Mouse (Mus musculus): Measurements from ENCODE around the gene Sap30l. TPM values are rescaled to one million over a fixed set of nuclear protein-coding genes. Genes with fewer than 3 reads are reported as not detected.

The Sap30l gene
- polyA plus RNA-seq, 1 experiment from 2014 or later = 17.3 TPM

DNA sequence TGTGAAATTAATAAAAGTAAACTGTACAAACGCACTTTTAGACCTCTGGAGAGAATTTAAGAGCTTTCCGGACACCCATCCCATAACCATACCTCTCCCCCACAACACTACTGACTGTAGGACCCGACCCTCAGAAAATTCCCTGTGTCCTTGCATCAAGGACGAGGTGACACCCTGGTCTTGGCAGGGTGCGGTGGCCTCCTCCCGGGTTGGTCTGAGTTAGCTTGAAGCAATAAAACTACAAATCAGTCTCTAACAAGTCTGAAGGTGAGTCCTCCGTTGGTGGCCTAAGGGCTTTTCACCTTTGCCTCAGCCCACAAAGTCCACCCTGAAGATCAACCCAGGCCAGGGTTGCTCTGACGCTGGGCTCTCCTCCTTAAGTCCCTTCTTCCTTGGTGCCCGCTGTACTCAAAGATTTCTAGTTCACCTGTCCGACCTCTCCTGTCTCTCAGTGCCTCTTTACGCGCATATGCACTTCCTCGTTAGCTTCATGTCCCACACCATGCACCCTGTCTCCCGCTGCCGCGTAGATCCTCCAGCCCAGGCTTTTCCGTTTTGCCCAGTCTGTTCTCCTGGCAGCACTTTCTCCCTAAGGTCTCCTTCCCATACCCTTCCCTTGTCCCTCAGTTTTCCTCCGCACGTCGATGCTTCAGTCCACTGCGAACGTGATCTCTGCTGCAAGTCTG lies 1.0 kb upstream of the Sap30l start:
- H3K27ac ChIP-seq (ENCODE audit: poor library complexity, severe bottlenecking) = peak overlapping the region; percentile 89
- H3K9me3 ChIP-seq (replicated peaks) = no peaks in the 10 kb centered on the region
- WGBS = 13% methylated on average over 22 of the region's 22 CpGs
- H3K4me1 ChIP-seq (replicated peaks) = peaks cover 28% of the 10 kb centered on the region
- H3K36me3 ChIP-seq = no peaks in the 10 kb centered on the region
- no peaks in the 10 kb centered on the region for H3K27me3 ChIP-seq (replicated peaks)
- H3K4me3 ChIP-seq = peak overlapping the region; percentile 99
- H3K9ac ChIP-seq = peak overlapping the region; percentile 90
- peak overlapping the region; percentile 90 for H3K4me2 ChIP-seq
- no peak for ATAC-seq (ENCODE audit: insufficient number of reproducible peaks, low FRiP score)

DNA sequence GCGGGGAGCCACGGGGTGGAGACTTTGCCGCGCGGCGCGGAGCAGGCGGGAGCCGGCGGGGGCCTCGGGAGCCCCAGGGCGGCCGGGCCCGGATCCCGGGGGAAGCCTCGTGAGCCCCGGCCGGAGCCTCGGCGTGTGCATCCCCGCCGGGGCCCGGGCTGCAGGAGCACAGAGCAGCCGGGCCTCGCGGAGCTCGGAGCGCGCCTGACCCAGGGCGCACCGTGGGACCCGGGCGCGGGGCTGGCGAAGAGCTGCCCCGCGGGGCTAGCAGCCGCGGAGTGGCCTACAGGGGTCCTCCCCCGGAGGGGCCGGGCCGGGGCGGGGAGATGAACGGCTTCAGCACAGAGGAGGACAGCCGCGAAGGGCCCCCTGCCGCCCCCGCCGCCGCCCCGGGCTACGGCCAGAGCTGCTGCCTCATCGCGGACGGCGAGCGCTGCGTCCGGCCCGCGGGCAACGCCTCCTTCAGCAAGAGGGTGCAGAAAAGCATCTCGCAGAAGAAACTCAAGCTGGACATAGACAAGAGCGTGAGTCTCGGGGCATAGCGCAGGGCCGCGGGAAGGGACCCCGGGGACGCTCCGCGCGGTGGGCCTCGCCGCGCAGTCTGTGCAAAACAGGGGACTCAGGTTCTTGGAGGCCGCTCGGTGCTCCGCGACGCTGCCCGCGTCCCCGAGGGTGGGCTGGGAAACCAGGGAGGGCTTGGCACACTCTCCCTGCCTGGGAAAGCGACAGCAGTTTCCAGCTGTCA lies 501 bp downstream of the Sap30l start:
- ATAC-seq (ENCODE audit: insufficient number of reproducible peaks, low FRiP score) = peak; percentile 66
- Histone ChIP-seq H3K4me2 (peak overlapping the region; percentile 90), H3K36me3 (no peaks in the 10 kb centered on the region), H3K27me3 (replicated peaks) (no peaks in the 10 kb centered on the region), H3K9ac (peak overlapping the region; percentile 97), H3K9me3 (replicated peaks) (no peaks in the 10 kb centered on the region), H3K27ac (ENCODE audit: poor library complexity, severe bottlenecking) (peak overlapping the region; percentile 69), H3K4me3 (peak overlapping the region; percentile 99), H3K4me1 (replicated peaks) (peaks cover 36% of the 10 kb centered on the region)
- WGBS = under 1% methylated on average over 85 of the region's 85 CpGs

DNA sequence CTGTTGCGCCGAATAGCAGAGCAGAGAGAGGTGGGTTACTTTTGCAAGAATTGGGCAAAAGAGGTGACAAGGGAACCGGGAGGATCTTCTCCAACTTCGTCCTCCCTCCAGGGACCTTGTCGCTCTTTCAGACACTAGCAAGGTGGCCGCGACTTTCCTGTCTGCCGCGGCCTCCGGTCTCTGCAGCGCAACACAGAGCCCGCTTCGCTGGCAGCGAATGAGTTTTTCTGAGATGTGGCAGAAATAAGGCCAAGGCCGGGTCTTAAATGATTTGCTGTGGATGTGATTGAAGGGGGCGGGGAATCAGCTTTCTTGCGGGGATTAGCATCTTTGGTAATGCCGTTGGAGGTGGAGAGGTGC lies 1.1 kb downstream of the Sap30l start:
- Histone ChIP-seq H3K9me3 (replicated peaks) (no peaks in the 10 kb centered on the region), H3K27ac (ENCODE audit: poor library complexity, severe bottlenecking) (no peak overlapping the region), H3K4me1 (replicated peaks) (peaks cover 39% of the 10 kb centered on the region), H3K4me3 (peak overlapping the region; percentile 99), H3K4me2 (peak overlapping the region; percentile 90), H3K36me3 (peaks cover 2% of the 10 kb centered on the region), H3K27me3 (replicated peaks) (no peaks in the 10 kb centered on the region), H3K9ac (peak overlapping the region; percentile 97)
- under 1% methylated on average over 18 of the region's 18 CpGs for WGBS
- no peak for ATAC-seq (ENCODE audit: insufficient number of reproducible peaks, low FRiP score)

DNA sequence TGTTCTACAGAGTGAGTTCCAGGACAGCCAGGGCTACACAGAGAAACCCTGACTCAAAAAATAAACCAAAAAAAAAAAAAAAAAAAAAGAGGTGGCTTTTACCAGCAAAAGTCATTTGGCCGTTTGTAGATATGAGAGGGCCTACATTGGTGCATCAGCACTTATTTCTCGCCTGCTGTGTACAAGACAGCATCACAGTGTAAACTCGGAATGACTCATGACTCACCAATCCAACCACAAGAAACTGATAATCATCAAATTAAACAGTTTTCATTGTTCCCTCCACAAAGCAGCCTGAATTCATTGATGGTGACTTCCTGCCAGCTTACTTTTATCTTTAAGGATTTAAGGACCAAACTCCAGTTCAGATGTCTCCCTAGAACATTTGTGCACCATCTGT lies 3.6 kb downstream of the Sap30l start:
- Histone ChIP-seq H3K9ac (no peak overlapping the region), H3K27me3 (replicated peaks) (no peaks in the 10 kb centered on the region), H3K4me2 (no peak overlapping the region), H3K4me3 (no peak overlapping the region), H3K36me3 (peaks cover 26% of the 10 kb centered on the region), H3K4me1 (replicated peaks) (peaks cover 41% of the 10 kb centered on the region), H3K9me3 (replicated peaks) (no peaks in the 10 kb centered on the region), H3K27ac (ENCODE audit: poor library complexity, severe bottlenecking) (no peak overlapping the region)
- no peak for ATAC-seq (ENCODE audit: insufficient number of reproducible peaks, low FRiP score)
- 70% methylated on average over 3 of the region's 3 CpGs for WGBS

DNA sequence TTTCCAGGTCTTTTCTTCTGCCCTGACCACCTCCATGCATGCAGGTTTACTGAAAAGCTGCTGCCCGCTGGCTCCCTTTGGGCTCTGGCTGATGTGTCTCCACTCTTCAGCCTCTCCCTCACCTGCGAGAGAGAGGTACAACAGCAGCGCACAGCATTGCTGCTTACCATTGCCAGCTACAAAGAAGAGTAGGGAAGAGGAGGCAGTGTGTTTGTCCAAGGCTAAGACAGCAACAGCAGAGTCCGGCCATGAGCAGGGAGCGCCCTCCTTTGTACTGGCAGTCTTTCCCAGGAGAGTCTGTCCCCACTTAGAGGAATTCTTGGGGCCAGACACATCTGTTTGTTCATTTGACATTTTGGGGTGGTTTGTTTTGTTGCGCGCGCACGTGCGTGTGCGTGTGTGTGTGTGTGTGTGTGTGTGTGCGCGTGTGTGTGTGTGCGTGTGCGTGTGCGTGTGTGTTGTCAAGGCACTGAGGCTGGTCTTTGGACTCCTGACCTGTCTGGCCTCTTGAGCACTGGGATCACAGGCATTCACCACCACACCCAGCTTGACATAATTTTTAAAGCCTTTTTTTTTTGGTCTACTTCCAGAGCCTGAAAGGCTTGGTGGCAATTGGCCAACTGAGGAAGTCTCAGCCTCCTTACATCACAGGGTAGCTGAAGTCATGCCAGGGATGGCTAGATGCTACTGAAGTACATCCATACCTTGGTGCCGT lies 7.7 kb downstream of the Sap30l start:
- Histone ChIP-seq H3K9ac (no peak overlapping the region), H3K36me3 (peaks cover 56% of the 10 kb centered on the region), H3K4me3 (no peak overlapping the region), H3K4me1 (replicated peaks) (peaks cover 28% of the 10 kb centered on the region), H3K4me2 (no peak overlapping the region), H3K27me3 (replicated peaks) (no peaks in the 10 kb centered on the region), H3K27ac (ENCODE audit: poor library complexity, severe bottlenecking) (no peak overlapping the region), H3K9me3 (replicated peaks) (no peaks in the 10 kb centered on the region)
- WGBS = 93% methylated on average over 17 of the region's 17 CpGs
- no peak for ATAC-seq (ENCODE audit: insufficient number of reproducible peaks, low FRiP score)

DNA sequence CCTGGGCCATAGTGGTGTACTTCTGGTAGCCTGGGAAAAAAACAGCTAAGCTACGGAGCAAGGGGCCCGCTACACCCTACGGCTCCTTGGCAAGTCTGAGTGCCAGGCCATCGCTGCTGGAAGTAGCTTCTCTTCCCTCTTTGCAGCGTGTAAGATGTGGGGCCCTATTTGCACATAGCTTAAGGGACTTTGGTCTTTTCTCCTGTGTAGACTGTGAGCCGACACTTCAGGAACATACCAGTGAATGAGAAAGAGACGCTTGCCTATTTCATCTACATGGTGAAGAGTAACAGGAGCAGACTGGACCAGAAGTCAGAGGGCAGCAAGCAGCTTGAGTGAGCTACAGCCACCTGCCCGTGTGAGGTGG lies 8.3 kb downstream of the Sap30l start:
- Histone ChIP-seq H3K4me1 (replicated peaks) (peaks cover 29% of the 10 kb centered on the region), H3K4me2 (no peak overlapping the region), H3K4me3 (no peak overlapping the region), H3K27ac (ENCODE audit: poor library complexity, severe bottlenecking) (no peak overlapping the region), H3K9ac (no peak overlapping the region), H3K36me3 (peaks cover 56% of the 10 kb centered on the region), H3K9me3 (replicated peaks) (no peaks in the 10 kb centered on the region), H3K27me3 (replicated peaks) (no peaks in the 10 kb centered on the region)
- 90% methylated on average over 8 of the region's 8 CpGs for WGBS
- no peak for ATAC-seq (ENCODE audit: insufficient number of reproducible peaks, low FRiP score)

DNA sequence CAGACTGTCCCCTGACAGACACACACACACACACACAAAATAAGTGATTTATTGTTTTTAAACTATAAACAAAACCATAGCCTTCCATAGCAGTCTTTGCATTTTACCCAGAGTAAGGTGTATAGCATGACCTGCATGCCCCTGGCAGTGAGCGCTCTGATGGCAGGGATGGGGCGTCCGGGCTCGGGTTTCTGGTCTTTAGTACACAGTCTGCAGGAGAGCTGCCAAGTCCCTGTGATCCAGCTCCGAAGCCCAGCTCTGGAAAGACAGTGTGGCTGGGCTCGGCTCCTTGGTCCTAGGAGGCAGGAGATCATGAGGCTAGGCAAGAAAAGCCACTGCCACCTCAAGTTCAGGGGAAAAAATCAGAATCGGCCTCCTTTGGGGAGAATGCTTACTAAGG lies 9.6 kb downstream of the Sap30l start:
- H3K9me3 ChIP-seq (replicated peaks) = no peaks in the 10 kb centered on the region
- no peak overlapping the region for H3K4me3 ChIP-seq
- no peaks in the 10 kb centered on the region for H3K27me3 ChIP-seq (replicated peaks)
- H3K27ac ChIP-seq (ENCODE audit: poor library complexity, severe bottlenecking) = no peak overlapping the region
- H3K9ac ChIP-seq = no peak overlapping the region
- WGBS = 87% methylated on average over 7 of the region's 7 CpGs
- no peak for ATAC-seq (ENCODE audit: insufficient number of reproducible peaks, low FRiP score)
- H3K36me3 ChIP-seq = peaks cover 56% of the 10 kb centered on the region
- no peak overlapping the region for H3K4me2 ChIP-seq
- H3K4me1 ChIP-seq (replicated peaks) = peaks cover 29% of the 10 kb centered on the region

DNA sequence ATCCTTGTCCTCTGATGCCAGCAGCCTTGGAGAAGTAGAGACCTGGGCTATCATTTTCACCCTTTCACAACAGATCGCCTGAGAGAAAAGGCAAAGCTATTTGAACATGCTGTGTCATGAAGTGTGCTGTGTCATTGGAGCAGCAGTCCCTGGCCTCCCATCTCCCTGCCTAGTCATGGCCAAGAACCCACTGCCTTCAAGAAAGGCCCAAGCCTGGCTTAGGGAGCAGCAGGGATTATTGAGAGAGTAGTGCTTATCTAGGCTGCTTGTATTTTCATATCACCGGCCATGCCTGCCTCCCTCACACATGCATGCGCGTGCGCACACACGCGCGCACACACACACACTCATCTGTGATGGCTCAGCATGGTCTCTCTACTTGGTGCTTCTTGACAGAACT lies 10.8 kb downstream of the Sap30l start:
- no peak overlapping the region for H3K9ac ChIP-seq
- H3K27ac ChIP-seq (ENCODE audit: poor library complexity, severe bottlenecking) = no peak overlapping the region
- ATAC-seq (ENCODE audit: insufficient number of reproducible peaks, low FRiP score) = peak; percentile 92
- H3K4me1 ChIP-seq (replicated peaks) = peaks cover 21% of the 10 kb centered on the region
- no peaks in the 10 kb centered on the region for H3K9me3 ChIP-seq (replicated peaks)
- 85% methylated on average over 8 of the region's 8 CpGs for WGBS
- H3K27me3 ChIP-seq (replicated peaks) = no peaks in the 10 kb centered on the region
- peaks cover 56% of the 10 kb centered on the region for H3K36me3 ChIP-seq
- H3K4me2 ChIP-seq = no peak overlapping the region
- no peak overlapping the region for H3K4me3 ChIP-seq

DNA sequence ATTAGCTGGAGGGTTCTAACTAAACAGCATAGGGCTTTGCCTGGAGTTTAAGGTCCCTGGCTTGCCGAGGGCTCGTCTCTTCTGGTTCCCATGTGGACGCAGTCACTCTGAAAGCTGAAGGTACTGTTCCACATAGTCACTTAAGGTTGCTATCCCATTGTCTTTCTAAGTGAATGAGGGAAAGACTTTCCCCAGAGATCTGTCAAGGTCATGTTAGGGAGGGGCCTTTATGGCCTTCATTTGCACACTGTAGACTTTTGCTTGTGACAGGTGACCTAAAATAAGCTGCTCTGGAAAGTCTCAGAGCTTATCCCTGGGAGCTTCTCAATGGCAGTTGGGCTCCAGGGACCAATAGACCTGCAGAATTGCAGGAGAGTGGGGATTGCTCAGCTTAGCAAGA lies 12.2 kb downstream of the Sap30l start:
- Histone ChIP-seq H3K4me1 (replicated peaks) (peaks cover 14% of the 10 kb centered on the region; the same call in 1 of the 2 replicates), H3K4me2 (no peak overlapping the region), H3K9ac (no peak overlapping the region), H3K27ac (ENCODE audit: poor library complexity, severe bottlenecking) (0 out of 2 replicates have a peak overlapping the region, but pooled peaks have one; percentile 32), H3K36me3 (peaks cover 43% of the 10 kb centered on the region), H3K9me3 (replicated peaks) (0 out of 2 replicates have a peak, but pooled peaks cover 3% of the 10 kb centered on the region), H3K27me3 (replicated peaks) (no peaks in the 10 kb centered on the region), H3K4me3 (no peak overlapping the region)
- WGBS = 80% methylated on average over 3 of the region's 3 CpGs
- ATAC-seq (ENCODE audit: insufficient number of reproducible peaks, low FRiP score) = no peak

DNA sequence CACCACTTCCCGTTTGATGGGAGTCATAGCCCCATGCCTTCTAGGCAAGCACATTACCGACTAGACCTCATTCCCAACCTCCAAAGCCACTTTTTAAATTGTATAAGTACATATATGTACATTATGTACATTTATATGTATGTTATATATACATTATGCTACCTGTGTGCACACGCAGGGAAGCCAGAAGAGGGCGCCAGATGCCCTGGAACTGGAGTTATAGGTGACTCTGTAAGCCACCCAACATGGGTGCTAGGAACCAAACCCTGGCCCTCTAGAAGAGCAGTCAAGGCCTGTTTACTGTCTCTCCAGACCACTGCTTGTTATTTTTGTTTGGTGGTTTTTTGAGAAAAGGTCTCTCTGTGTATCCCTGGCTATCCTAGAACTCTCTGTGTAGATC lies 16.8 kb downstream of the Sap30l start:
- H3K36me3 ChIP-seq = no peaks in the 10 kb centered on the region; the same call in 1 of the 2 replicates
- WGBS = 78% methylated on average over 4 of the region's 4 CpGs
- ATAC-seq (ENCODE audit: insufficient number of reproducible peaks, low FRiP score) = no peak
- no peak overlapping the region for H3K4me3 ChIP-seq
- H3K27me3 ChIP-seq (replicated peaks) = no peaks in the 10 kb centered on the region
- H3K27ac ChIP-seq (ENCODE audit: poor library complexity, severe bottlenecking) = no peak overlapping the region
- 0 out of 2 replicates have a peak, but pooled peaks cover 3% of the 10 kb centered on the region for H3K9me3 ChIP-seq (replicated peaks)
- H3K4me2 ChIP-seq = no peak overlapping the region
- no peak overlapping the region for H3K9ac ChIP-seq
- peaks cover 34% of the 10 kb centered on the region for H3K4me1 ChIP-seq (replicated peaks)

DNA sequence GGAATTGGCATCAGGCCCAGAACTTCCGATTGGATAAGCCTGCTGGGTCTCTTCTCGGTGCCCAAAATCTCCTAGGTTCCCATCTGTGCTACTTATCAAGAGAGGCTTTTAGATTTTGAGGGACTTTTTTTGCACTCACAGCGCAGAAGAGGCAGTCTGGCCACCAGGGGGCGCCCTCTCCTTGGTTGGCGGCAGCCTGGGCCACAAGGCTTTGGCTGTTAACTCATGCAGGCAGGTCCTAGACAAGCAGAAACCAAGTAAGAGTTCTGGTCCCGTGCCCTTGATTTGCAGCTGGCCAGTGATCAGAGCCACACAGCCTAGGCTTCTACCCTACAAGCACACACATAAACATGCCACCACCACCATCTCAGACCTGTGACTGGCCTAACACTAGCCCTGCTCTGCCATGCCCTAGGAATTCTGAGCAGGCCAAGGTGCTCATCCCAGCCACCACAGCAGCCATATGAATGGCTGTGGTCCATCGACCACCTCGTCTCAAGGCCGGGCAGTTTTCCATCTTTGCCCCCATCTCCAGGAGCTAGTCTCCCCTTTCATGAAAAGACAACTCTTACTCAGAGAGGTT lies 18.7 kb downstream of the Sap30l start:
- H3K4me1 ChIP-seq (replicated peaks) = peaks cover 27% of the 10 kb centered on the region
- H3K36me3 ChIP-seq = no peaks in the 10 kb centered on the region; the same call in 1 of the 2 replicates
- 22% methylated on average over 9 of the region's 9 CpGs for WGBS
- 0 out of 2 replicates have a peak, but pooled peaks cover 3% of the 10 kb centered on the region for H3K9me3 ChIP-seq (replicated peaks)
- peak; percentile 49; the same call in 1 of the 2 replicates for ATAC-seq (ENCODE audit: insufficient number of reproducible peaks, low FRiP score)
- H3K27me3 ChIP-seq (replicated peaks) = no peaks in the 10 kb centered on the region; the same call in 1 of the 2 replicates
- H3K9ac ChIP-seq = no peak overlapping the region
- no peak overlapping the region for H3K4me3 ChIP-seq
- H3K27ac ChIP-seq (ENCODE audit: poor library complexity, severe bottlenecking) = peak overlapping the region; percentile 45
- no peak overlapping the region for H3K4me2 ChIP-seq
